Mouse (Mus musculus) left cerebral cortex, adult 2 months (tissue): ENCODE measurements at regions not wholly inside any gene's neighbourhood (a gene's known extent, or its start where the extent isn't known, plus 50 kb on each side); places are given as distances from the start of the nearest gene placed in this dataset.

Source experiments
- DNase-seq, 2 experiments: peaks; one replicate each; pipeline ENCODE4 v3.0.0; 2021 to 2022; ENCODE audit warnings: low spot score in 2 of 2, mixed read lengths in 1 of 2; ENCODE audit errors: extremely low spot score in 1 of 2
- H3K27ac ChIP-seq: fragments of 200-600 bp; 2 replicates; pipeline ENCODE4 v1.8.1; 2022
- H3K4me3 ChIP-seq: fragments of 200-600 bp; 2 replicates; pipeline ENCODE4 v1.8.1; 2022
- CTCF ChIP-seq: fragments of 200-600 bp; IDR thresholded peaks from 2 replicates; pipeline ENCODE4 v1.8.1; 2022; ENCODE audit warnings: antibody characterized with exemption, mild to moderate bottlenecking, moderate library complexity
- intact Hi-C: fragments of 180-260 bp; cut with DNase I; formaldehyde crosslinking; loops from one replicate; pipeline ENCODE4 v1.15.1; 2025

DNA sequence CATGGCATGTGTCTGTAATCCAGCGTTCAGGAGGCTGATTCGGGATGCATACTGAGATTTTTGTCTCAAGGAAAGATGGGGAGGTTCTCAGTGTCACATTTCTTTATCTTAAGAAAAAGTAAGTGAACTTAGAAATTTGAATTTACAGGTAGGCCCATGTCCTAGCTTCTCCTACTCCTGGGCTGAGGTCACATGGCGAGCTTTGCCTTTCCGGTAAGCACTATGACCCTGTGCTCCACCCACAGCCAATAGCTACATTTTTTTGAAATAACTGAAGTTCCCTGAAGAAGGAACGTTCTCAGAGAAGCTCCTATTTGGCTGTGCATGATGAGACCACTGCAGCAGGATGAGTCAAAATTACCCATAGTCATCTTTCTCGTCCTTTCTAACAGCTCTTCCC, 83.0 kb upstream of the Marcks start:
- no peak for TF ChIP-seq CTCF
- DNase-seq: no peak
- no peak overlapping the region for H3K27ac ChIP-seq
- H3K4me3 ChIP-seq: no peak overlapping the region
- intact Hi-C loops: no loop called here

DNA sequence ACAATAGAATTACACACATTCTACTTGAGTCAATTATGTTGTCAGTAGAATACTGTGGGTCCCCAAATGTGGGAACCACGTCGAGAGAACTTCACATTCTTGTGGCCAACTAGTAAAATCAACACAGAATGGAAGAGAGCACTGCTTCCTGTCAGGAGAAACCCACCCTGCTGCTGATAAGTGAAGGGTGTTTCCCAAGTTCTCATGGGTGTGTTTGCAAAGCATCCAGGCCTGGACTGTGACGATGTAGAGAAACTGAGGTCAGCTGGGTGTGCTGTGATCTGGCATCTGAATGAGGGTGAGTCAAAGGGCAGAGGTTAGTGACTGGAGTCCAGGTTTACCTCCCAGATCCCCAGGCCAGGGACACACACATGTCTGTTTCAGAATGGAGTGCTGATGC, 81.7 kb upstream of the Marcks start:
- H3K27ac ChIP-seq: no peak overlapping the region
- TF ChIP-seq CTCF: no peak
- intact Hi-C loops: no loop called here
- no peak overlapping the region for H3K4me3 ChIP-seq
- no peak for DNase-seq

- TF ChIP-seq CTCF: no peak
- H3K27ac ChIP-seq: no peak overlapping the region
- H3K4me3 ChIP-seq: no peak overlapping the region
- no peak for DNase-seq
- intact Hi-C loops: no loop called here
Measured at GRCm38 (mm10) chr10:37219936-37220335, 81.2 kb upstream of the Marcks start.

GRCm38 (mm10) chr10:37219381-37219780, 80.7 kb upstream of the Marcks start:
- DNase-seq: no peak
- no peak for TF ChIP-seq CTCF
- Histone ChIP-seq H3K4me3 (no peak overlapping the region), H3K27ac (no peak overlapping the region)
- intact Hi-C loops: no loop called here

DNA sequence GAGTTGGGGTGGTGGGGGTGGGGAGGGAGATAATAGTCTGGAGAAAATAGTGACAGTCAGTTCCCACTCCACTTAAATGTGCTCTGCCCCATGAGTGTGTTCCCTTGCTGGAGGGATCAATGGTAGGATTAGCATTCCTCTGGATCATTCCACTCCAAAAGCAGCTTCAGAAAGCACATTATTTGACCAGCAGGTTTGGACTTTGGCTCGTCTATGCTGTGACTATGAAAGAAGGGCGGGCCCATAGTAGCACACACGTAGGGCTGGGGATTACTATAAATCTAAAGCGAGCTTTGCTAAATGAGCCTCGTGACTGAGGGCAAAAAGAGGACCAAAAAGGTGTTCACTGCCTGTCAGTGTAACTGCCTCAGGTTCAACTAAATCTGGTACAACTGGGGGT, 75.9 kb upstream of the Marcks start:
- TF ChIP-seq CTCF: no peak
- intact Hi-C loops: no loop called here
- H3K27ac ChIP-seq: no peak overlapping the region
- no peak for DNase-seq
- no peak overlapping the region for H3K4me3 ChIP-seq

DNA sequence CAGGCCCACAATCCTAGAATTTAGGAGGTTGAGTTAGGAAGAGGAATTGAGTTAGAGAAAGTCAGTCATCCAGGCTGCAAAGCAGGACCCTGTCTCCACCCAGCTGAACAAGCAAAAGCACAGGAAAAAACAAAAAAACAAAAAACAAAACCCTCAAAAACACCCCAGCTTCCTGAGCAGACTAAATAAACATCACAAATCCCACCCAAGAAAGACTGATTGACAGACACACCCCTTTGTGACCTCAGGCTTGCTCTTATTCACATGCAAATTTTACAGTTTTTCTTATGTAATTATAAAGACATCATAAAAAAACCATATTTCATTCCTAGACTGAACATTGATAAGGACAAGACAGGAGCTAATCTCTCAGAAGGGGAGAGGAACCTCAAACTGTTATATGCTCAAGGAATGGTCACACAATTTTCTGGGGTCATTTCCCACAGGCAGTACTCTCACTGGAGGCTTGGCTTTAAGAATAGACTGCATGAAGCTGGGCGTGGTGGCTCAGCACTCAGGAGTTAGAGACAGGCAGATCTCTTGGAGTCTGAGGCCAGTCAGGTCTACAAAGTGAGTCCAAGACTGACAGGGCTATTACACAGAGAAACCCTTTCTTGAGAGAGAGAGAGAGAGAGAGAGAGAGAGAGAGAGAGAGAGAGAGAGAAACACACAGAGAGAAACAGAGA, 73.8 kb upstream of the Marcks start:
- no peak overlapping the region for H3K4me3 ChIP-seq
- H3K27ac ChIP-seq: no peak overlapping the region
- no peak for DNase-seq
- intact Hi-C loops: no loop called here
- TF ChIP-seq CTCF: no peak

DNA sequence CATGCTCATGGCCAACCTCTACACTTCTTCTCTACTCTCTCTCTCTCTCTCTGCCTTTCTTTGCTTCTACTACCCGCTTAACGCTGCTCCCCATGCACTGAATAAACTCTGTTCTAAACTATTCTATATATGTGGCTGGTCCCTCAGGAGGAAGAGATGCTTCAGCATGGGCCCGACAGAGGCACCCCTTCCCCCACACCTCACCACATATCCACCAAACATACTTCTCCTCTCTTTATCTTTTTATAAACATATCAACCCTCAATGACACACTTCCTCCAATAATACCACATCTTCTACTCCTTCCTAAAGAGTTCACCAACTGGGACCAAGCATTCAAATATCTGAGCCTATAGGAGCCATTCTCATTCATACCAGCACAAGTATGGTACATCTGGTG, 72.6 kb upstream of the Marcks start:
- H3K27ac ChIP-seq: no peak overlapping the region
- no peak for DNase-seq
- H3K4me3 ChIP-seq: no peak overlapping the region
- no peak for TF ChIP-seq CTCF
- intact Hi-C loops: no loop called here

DNA sequence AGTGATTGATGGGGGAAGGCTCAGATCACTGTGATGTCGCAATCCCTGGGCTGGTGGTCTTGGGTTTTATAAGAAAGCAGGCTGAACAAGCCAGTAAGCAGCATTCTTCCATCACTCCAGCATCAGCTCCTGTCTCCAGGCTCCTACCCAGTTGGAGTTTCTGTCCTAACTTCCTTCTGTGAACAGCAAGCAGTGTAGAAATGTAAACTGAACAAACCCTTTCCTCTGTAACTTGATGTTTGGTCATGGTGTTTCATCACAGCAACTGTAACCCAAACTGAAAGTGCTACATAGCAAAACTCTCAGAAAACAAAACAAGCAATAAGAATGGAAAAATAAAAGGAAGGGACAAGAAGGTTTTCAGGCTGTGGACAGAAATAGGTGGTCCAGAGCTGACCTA, 71.5 kb upstream of the Marcks start:
- H3K4me3 ChIP-seq: no peak overlapping the region
- no peak overlapping the region for H3K27ac ChIP-seq
- no peak for TF ChIP-seq CTCF
- no peak for DNase-seq
- intact Hi-C loops: no loop called here

DNA sequence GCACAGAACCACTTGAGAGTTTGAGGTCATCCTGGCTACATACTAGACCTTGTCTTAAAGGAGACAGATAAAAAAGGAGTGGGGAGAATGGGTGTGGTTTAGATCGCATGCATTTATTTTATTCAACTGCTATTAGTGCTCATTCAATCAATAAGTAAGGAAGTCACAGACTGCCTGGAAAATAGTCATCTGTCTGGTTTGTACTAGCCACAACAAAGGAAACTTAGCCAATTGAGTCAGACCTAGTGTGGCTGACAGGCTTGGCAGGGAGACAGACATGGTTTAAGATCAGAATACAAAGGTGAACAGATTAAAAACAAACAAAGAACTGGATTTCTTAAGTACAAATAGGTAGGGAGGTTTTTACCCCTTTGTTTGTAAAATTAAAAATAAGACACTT, 68.3 kb upstream of the Marcks start:
- DNase-seq: no peak
- Histone ChIP-seq H3K4me3 (no peak overlapping the region), H3K27ac (no peak overlapping the region)
- no peak for TF ChIP-seq CTCF
- intact Hi-C loops: no loop called here

DNA sequence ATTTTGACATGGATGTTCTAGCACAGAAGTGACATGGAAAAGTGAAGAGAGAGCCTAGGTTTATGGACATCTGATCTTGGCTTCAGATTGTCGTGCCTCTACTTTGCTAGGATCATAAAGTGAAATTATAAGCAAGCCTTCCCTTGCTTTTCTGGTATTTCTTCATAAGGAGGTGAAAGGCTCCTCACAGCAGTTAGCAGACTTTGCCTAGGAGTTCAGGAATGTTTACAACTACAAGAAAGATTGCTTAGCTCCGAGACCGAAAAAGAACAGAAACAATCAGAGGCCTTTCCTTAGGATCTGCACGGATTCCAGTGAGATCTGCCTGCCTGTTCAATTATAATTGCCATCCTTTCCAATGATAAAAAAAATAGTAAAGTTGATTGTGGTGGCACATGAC, 67.8 kb upstream of the Marcks start:
- intact Hi-C loops: no loop called here
- no peak for TF ChIP-seq CTCF
- Histone ChIP-seq H3K4me3 (no peak overlapping the region), H3K27ac (no peak overlapping the region)
- no peak for DNase-seq

DNA sequence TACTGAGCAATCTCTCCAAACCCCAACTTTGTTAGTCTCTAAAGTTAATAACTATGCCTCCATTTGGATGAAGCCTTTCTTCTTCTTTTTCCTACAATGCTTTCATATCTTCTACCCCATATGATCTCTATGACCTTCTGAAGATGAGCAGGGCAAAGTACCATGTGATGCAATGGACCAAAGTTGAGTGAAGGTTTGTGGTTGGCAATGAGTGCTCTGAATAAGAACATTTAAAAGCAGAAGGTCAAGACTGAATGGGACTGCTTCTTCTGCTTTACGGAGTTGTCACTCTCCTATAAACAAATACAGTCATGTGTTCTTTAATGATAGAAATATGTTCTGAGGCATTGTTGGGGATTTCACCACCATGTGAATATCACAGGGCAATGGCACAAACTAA, 65.0 kb upstream of the Marcks start:
- Histone ChIP-seq H3K4me3 (no peak overlapping the region), H3K27ac (no peak overlapping the region)
- DNase-seq: no peak
- TF ChIP-seq CTCF: no peak
- intact Hi-C loops: no loop called here

DNA sequence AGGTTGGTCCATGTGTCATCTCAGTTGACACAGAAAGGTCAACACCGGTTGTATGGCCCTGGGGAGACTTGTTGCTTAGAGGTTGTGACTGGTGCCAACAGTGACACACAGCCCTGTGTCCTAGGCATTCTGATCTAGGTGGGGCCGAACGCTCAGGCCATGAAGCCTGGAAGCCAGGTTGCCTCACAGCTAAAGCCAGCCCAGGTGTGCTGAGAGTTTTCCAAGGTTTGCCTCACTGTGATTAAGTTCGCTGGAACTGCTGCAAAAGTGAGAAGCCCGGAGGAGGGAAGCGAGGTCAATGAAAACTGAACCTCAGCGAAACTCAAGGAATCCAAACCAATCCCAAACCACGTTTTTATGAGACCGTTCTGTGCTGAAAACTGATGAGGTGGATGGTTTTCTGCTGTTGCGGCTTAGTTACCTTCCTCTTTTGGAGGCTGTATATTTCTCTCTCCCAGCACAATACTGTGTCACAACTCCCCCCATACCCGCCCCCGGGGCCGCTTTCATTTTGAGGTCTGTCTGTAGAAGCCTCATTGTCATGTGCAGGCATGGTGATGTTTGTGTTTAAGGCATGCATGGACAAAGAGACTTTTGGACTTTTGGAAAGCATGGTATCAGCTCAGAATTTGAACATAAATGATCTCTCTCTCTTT, 56.2 kb upstream of the Marcks start:
- no peak for DNase-seq
- H3K27ac ChIP-seq: no peak overlapping the region
- intact Hi-C loops: no loop called here
- no peak overlapping the region for H3K4me3 ChIP-seq
- TF ChIP-seq CTCF: no peak

- no peak for DNase-seq
- intact Hi-C loops: no loop called here
- Histone ChIP-seq H3K27ac (no peak overlapping the region), H3K4me3 (no peak overlapping the region)
- TF ChIP-seq CTCF: no peak
Measured at GRCm38 (mm10) chr10:37194131-37194797, 55.5 kb upstream of the Marcks start.
